Mouse (Mus musculus) yolk sac, embryonic 10.5 days (tissue): ENCODE results near the gene Ppp3ca.

ENCODE experiments used
- DNase-seq: peaks from one replicate; pipeline ENCODE4 v3.0.0-alpha.2; 2017; ENCODE audit warnings: low spot score

Gene Ppp3ca

DNA sequence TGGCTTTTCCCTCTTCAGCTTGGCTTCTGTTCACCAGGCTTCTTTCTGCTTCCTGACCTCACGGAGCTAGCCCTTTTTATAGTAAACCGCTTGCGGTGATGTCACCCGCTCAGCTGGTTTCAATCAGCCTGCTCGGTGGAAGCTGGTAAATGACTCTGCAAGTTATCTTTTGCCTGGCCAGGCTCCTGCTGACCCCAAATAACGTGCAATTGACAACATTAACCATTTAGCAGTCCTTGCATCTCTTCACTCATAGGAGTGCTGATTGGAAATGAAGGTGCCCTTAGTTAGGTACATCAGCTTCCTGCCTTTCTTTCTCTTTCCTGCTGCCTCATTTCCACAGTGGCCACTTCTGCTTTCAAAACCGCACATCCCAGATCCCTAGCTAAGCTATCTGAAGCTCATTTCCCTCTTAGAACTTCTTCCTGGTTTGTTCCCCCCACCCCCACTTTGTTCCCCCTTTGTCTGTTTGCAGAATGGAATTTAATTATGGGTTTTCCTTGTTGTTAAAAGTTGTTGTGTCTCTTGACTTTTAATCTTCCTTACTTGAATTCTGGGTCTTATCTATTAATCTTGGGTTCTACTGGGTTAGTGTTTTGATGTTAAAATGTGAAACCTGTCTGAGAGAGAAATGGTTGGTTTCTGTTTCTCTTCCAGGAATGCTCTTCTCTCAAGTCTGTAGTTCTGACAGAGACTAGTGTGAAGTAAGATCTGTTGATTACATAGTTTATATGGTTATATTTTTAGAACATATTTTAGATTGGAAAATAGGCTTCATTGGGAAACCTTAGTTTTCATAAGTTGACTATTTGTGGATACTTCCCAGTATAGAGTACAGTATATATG is 55.6 kb downstream of the Ppp3ca start:
- DNase-seq, result peak; percentile 34

GRCm38 (mm10) chr3:136727877-136728276 is 58.0 kb downstream of the Ppp3ca start:
- no peak for DNase-seq

GRCm38 (mm10) chr3:136729978-136730377 is 60.1 kb downstream of the Ppp3ca start:
- no peak for DNase-seq

DNA sequence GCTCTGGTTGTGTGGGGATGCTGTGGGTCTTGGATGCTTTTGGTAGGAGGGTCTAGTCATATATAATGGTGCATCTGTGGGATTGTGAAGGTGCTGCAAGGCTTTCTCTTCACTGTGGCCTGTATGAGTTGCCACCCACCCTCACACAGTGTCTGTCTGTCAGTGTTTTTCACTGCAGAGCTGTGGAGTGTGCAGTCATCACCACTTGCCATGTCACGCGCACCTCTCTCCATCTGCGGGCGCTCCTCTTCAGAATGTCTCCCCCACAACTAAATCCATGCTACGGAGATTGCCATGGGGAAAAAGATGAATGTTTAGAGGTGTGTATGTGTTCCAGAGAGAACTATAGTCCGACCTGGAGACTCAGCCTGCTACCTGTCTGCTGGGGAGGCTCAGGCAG is 61.7 kb downstream of the Ppp3ca start:
- DNase-seq, result no peak

DNA sequence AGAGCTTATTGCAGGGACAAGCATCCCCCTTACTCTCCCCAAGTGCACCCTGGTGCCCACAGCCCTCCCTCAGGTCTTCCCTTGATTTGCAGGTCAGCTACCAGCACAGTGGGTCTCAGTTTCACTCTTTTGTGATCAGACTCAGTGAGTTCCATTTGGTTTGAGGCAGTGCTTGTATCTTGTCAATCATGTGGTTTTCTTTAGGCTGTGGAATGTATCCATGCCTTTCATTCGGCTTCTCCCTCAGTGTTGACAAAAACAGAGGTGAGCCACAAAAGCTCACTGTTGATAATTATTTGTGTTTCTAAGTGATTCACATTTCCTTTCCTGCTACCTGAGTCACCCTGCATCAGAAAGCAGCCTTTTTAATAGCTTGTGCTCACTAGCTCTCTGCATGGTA is 66.1 kb downstream of the Ppp3ca start:
- DNase-seq, result no peak

- no peak for DNase-seq
Observed at GRCm38 (mm10) chr3:136736773-136737298, 66.9 kb downstream of the Ppp3ca start.

GRCm38 (mm10) chr3:136738474-136738873 is 68.5 kb downstream of the Ppp3ca start:
- no peak for DNase-seq

GRCm38 (mm10) chr3:136738914-136739313 is 69.0 kb downstream of the Ppp3ca start:
- DNase-seq, result no peak

DNA sequence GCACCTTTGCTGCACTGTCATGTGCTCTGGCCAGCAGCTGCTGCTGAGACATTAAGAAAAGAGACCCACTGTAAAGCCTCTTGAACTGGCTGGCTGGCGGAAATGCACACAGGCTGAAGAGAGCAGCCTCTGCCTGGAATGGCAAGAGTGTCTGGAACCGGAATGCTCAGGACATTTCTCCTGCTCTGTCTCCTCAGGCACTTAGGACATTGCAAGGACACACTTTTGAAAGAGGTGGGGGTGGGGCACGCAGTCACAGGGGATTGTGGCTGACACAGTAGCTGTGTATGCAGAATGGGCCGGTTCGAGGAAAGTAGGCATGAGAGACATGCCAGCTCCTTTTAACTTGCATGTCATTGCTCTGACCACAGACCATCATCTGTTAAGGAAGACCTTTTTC is 71.7 kb downstream of the Ppp3ca start:
- peak; percentile 26 for DNase-seq

DNA sequence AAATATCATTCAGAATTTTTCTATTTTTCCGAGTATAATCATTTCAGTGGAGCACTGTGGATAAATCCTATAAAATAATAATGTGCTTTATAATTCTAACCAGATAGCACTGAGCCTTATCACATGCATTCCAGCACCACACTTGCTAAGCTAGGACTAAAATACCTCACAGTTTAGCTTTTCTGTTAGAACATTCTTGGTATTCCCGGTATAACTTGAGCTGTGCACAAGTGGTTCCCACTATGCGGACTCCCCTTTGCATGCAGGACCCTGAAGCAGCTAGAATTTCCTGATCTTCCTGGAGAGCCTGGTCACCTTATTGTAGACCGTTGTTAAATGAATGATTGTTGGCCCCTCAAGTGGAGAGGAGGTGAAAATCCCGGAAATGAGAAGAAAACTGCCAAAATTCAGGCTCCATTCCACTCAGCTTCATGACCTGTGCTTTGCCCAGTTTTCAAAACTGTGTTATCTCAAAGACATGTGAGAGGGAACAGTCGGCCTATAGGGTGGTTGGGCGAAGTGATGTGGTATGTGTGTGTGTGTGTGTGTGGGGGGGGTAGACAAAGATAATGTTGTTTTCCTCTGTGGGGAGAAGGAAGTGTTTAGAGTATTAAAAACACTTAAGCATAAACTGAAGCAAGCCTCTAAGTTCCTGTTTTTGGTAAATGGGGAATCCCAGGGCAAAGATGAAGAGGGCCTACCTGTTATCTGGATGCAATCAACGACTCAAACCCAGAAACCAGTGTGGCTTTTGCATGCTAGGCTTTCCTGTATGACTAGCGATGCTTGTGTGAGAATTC is 72.5 kb downstream of the Ppp3ca start:
- no peak for DNase-seq

DNA sequence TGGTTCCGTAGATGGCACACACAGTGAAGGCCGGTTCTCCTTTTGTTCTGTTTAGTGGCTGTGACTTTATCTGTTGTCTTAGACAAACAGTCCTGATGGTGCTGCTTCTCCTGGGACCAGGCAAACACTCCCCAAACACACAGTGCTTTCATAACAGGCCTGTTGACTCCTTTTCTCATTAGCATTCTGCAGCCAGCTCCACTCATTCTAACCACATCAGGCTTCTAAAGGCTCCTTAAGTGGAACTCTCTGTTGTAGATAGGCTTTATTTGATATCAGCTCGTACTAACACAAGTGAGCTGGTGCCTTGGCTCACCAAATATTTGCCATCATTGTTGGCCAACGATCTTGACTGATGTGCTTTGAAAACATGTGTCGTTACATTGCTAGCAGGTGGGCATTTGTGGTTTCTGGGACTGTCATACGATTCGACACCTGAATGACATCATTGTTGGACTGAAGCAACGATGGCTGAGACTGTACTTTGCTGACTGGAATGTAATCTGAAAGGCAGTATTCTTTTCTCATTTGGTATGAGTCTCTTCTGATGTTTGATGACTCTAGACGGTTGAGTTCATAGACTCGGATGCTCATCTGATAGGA is 74.5 kb downstream of the Ppp3ca start:
- no peak for DNase-seq

DNA sequence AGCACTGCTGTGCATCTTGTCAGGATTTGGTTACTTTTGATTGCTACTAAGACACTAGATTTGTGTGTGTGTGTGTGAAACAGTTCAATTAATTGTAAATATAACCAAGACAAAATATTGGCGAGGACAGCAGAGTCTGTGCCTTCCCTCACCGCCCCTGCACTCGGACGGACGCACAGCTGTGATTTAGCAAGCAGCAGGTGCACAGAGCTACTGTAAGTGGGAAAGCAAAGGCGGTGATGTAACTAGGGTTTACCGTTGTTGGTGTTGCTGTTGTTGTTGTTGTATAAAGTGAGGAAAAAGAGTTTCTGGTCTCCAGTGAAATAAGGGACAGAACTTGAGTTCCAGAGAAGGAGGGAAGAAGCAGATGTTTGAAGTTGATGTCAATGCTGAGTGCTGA is 75.5 kb downstream of the Ppp3ca start:
- no peak for DNase-seq

GRCm38 (mm10) chr3:136748761-136749476 is 79.0 kb downstream of the Ppp3ca start:
- DNase-seq, result no peak

DNA sequence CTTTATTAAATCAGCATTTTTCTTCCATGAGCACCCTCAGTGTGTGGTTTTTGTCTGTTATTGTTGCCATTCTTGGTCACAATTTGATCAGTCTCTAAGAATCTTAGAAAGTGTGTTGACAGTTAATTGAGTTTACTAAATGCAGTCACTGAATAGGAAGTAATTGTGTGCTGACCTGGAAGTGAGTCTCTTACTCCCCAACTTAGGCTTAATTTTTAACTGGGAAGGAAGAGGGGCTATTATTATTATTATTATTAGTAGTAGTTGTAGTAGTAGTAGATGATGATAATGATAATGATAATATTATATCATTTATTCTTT is 79.5 kb downstream of the Ppp3ca start:
- DNase-seq, result no peak

- no peak for DNase-seq
Observed at GRCm38 (mm10) chr3:136749951-136750350, 80.0 kb downstream of the Ppp3ca start.

GRCm38 (mm10) chr3:136752126-136752716 is 82.3 kb downstream of the Ppp3ca start:
- no peak for DNase-seq

GRCm38 (mm10) chr3:136756137-136756536 is 86.2 kb downstream of the Ppp3ca start:
- no peak for DNase-seq

GRCm38 (mm10) chr3:136759446-136759845 is 89.5 kb downstream of the Ppp3ca start:
- no peak for DNase-seq

DNA sequence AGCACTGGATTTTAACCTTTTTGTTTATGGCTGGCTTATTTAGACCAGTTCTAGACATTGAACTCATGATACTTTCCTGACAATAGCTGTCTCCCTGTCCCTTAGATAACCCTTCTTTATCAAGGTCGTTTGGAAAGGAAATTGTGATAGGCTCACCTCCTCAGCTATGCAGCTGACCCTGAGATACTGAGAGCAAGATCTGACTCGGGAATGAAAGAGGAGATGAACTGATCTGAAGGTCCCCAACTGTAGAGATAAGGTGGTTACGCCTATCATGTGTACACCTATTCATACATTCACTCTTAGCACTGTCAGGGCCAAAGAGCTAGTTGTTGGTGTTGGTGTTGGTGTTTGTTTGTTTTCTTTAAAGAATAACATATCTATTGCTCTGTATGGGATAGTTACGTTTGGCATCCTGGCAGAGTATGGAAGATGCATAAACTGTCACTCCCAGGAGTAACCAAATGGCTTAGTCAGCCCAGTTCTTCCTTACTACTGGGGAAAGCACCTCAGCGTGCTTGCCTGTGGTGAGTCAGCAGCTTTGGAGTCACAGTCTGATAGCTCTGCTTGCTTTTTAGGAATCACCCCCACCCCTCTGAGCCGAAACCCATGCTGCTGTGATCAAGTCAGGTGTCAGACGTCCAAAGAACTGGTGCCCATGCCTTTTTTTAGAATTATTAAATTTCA is 91.5 kb downstream of the Ppp3ca start:
- DNase-seq, result no peak

- no peak for DNase-seq
Observed at GRCm38 (mm10) chr3:136761979-136762341, 92.0 kb downstream of the Ppp3ca start.

GRCm38 (mm10) chr3:136763717-136764270 is 93.9 kb downstream of the Ppp3ca start:
- DNase-seq, result no peak
